Mouse (Mus musculus): Measurements from ENCODE around the gene Dlst.

Gene Dlst

GRCm38 (mm10) chr12:85181475-85182344 is 71.1 kb downstream of the Dlst start:
- no peak for DNase-seq (ENCODE audit: low spot score in 2 of 2)

- DNase-seq (ENCODE audit: low spot score in 2 of 2): no peak
Observed at GRCm38 (mm10) chr12:85182345-85182643, 71.7 kb downstream of the Dlst start.

- DNase-seq (ENCODE audit: low spot score in 2 of 2): no peak
Observed at GRCm38 (mm10) chr12:85182898-85183297, 72.3 kb downstream of the Dlst start.

GRCm38 (mm10) chr12:85184118-85184517 is 73.5 kb downstream of the Dlst start:
- no peak for DNase-seq (ENCODE audit: low spot score in 2 of 2)

All from urinary bladder, postnatal 4 days (tissue).